Mouse (Mus musculus) layer of hippocampus, adult 8-10 months (tissue): ENCODE measurements around the gene Mxra8. TPM values are rescaled to one million over a fixed set of nuclear protein-coding genes. Genes with fewer than 3 reads are reported as not detected.

Experiments
- DNase-seq, 2 experiments: peaks; one replicate each; pipeline ENCODE4 v3.0.0; 2022; ENCODE audit warnings: low spot score in 2 of 2
- total RNA-seq, 4 experiments: library from RNA; stranded (reverse); gene quantifications; 2 replicates each; pipeline ENCODE4 v1.2.4; 2022

Gene Mxra8
- total RNA-seq, 4 experiments from 2014 or later, result 7.4 to 10.9 (median 9.6) TPM

DNA sequence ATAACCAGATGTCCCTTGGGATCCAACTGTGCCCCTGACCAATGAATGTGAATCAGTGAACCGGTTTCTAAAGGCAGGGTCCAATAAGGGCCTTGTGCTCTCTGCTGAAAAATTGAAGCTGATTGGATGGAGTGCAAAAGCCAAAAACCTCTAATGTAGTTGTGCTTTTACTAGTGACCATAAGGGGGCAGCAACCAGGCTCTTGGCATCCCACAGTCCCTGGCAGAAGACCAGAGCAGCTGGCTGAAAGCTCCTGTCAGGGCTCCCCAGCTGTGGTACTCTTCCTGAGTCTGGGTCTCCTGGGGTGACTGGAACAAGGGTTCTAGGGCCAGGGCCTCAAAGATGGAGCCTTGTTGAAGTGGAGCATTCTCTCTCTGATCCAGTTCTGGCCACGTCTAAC, 5.6 kb upstream of the Mxra8 start:
- DNase-seq, result peak; percentile 66 to 70

DNA sequence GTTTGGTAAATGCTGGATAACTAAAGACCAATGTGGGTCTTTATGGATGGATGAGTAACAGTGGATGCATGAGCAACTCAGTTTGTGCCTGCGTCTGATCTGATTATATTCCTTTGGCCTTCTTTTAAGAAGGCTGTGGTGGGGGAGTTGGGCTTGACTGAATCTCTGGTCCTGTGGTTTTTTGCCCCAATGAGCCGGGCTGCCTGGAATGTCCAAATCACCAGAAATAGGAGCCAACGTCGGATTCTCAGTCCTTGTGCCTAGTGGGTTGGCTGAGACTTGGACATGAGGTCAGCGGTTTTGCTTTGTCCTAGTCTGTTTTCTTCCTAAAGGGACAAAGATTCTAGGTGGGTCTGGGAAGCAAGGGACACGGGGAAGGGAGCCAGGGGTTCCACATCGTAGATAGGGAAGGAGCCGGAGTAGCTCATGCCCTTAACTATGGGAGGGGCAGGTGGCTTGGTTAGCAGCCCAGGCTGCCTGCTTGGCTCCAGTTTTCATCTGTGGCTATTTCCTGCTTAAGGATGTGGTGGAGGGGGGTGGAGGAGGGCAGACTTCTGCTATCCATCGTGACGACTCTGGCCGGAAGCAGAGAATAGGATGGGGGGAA, 2.0 kb upstream of the Mxra8 start:
- DNase-seq, result no peak

DNA sequence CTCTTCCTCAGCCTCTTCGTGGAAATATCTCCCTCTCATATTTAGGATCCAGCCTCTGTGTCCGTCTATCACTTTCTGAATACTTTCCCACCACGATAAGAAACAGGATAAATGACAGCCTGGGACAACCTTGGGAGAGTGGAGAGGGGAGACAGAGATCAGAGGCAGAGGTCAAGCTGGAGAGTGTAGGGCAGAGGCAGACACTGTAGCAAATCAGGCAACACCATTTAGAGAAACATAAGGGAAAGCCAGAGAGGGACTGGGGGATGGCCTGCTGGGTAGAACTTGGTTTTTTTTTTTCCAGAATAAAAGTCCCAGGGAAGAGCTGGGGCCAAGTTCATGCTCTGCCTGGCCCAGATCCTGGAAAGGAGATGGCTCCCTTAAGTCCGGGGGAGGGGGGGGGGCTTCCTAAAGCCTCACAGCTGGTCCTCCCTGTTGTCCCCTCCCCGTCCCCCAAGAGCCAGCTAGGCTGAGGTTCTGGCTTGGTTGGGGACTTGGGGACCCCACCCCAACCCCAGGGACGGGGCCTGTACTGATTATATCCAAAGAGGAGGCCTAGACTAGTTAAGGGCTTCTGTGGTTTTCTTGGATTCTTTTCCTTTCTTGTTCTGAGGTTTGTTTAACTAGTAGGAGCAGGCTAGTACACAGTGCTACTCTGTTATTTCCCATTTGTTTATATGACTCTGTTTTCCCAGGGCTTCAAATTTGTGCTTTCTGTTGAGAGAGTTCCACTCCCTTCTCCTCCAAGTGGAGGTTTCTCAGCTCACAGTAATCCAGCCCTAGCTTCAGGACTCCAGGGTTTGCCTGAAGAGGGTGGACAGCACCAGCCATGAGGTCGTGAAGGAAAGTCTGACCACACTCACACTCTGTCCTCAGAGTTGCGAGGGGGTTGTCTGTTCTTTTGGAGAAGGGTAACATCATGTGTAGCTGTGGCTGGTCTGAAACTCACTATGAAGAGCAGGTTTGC, 1.0 kb upstream of the Mxra8 start:
- DNase-seq, result no peak

DNA sequence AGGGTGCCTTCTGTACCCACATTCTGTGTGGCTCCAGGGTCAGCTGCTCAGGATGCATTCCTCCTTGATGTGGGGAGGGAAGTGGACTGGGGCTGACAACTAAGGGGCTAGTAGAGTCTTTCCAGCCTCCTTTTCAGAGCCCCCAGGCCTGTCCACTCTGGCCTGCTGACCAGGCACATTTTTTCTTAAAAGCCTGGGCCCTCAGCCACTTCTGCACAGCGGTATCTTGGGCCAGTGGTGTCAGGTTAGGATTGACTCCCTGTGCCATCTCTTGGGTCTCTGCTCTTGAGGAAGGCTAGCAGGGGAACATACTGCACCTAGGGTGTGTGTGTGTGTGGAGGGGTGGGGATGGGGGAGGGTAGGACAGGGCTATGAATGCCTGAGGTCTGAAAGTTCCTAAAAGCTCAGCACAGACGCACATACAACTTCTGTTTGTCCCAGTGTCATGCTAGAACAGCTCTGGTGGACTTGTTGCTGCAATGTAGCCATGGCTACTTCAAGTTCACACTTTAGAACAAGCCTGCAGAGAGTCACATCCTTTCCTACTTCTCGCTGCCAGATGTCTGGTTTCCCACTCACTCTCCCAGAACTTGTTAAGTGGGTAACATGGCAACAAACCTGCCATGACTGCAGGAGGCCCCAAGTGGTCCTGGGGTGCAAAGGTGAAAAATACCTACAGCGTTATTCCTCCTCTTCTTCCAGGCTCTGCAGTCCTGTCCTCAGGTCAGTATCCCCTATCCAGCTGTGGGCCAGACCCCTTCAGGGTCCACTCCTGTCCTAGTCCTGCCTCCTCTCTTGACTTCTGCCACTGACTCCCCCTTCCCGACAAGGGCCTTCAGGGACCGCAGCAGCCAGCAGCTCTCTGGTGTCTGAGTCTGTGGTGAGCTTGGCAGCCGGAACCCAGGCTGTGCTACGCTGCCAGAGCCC, 859 bp downstream of the Mxra8 start:
- DNase-seq, result no peak

DNA sequence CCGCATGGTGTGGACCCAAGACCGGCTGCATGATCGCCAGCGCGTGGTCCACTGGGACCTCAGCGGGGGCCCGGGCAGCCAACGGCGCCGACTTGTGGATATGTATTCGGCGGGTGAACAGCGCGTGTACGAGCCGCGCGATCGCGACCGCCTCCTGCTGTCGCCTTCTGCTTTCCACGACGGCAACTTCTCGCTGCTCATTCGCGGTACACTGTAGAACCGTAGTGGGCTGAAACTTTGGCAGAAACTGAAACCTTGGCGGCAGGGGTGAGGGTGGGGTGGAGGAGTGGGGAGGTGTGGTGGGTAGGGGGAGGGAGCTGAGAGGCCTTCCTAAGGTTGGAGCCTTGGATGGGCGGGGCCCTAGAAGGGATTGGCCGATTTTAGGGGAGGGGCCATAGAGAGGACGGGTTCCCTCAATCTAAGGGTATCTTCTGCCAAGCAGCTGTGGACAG, 1.5 kb downstream of the Mxra8 start:
- no peak for DNase-seq

DNA sequence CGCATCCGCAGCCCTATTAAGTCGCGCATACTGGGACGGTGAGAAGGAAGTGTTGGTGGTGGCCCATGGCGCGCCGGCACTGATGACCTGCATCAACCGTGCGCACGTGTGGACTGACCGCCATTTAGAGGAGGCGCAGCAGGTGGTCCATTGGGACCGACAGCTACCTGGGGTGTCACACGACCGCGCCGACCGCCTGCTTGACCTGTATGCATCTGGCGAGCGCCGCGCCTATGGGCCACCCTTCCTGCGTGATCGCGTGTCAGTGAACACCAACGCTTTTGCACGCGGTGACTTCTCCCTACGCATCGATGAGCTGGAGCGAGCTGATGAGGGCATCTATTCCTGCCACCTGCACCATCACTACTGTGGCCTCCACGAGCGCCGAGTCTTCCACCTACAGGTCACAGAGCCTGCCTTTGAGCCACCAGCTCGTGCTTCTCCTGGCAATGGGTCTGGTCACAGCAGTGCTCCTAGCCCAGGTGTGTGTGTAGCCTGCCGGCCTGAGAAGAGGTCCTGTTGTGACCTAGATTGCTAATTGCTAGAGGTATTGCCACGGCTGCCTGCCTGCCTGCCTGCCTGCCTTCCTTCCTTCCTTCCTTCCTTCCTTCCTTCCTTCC, 2.3 kb downstream of the Mxra8 start:
- no peak for DNase-seq

DNA sequence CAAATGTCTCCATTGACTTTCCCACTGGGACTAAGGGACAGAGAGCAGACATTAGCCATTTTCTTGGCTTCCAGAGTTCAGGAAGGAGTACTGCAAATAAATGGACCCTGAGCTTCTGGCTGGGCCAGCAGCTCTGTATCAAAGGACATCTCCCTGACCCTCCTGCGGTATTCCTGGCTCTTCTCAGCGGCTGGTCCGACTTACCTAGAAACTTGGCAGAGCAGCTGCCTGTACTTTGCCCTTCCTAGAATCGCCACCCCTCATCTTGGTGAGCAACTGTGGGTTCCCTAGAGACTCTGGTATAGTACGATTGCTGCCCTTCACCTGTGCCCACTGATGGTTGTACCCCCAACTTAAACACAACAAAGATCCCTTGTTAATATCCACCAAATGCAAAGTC, 3.8 kb downstream of the Mxra8 start:
- no peak for DNase-seq

DNA sequence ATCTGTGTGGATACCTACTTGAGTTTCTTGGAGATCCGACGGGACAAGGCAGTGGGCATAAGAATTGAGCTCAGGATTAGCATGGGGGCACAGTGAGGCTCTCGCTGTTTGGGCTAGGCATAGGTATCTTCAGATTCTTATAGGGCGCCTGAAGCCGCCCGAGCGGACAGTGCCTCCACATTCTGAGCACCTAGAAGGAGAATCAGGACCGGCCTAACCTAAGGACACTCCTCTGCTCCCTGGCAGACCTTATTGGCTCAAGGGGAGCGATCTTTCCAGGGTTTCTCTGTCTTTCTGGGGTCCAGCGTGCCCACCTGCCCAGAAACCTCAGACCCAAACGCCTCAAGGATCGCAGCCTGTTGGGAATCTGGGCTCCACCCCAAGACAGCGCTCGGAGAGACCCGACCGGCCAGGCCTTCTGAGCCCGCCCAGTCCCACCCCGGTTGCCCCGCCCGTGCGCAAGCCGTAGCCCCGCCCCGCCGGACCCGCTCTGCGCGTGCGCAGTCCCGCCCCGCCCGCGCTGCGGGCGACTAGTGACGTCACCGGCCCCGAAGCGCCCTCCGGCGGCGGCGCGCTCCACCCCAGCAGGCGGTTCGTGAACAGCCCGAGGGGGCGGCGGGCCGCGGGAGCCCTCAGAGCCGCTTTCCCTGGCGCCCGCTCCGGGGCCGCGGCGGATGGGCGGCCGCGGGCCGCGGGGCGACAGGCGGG, 7.5 kb downstream of the Mxra8 start, which contains the start of gene Dvl1:
Gene Dvl1 (plus strand): TSS at position 532 of the 708 bp plus-strand sequence.
- DNase-seq, result peak; percentile 80 to 91

DNA sequence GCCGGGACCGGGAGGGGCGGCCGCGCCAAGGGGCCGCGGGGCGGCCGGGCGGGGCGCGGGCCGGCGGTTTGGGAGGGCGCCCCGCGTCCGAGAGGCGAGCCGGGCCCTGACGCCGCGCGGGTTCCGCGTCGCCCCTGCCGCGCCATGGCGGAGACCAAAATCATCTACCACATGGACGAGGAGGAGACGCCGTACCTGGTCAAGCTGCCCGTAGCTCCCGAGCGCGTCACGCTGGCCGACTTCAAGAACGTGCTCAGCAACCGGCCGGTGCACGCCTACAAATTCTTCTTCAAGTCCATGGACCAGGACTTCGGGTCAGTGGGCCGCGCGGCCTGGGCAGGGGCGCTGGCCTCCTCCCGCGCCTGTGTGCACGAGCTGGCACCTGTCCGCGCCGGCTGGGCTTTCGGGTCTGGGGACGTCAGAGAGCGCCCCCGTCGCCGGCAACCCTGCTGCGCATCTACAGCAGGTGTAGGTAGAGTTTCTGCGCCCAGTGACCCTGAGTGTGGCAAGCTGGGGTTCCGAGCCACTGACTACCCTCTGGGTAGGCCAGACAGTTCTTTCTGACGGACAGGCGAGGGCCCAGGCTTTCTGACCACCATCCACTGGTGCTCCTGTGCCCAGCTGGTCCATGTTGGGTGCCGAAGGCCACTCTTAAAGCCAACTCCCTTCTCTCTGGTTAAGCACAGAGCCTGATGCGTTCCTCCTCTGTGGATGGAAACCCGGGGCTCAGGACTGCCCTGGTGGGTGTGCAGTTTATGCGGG, 8.3 kb downstream of the Mxra8 start:
- DNase-seq, result peak in 1 of 2 experiments; percentile 39

DNA sequence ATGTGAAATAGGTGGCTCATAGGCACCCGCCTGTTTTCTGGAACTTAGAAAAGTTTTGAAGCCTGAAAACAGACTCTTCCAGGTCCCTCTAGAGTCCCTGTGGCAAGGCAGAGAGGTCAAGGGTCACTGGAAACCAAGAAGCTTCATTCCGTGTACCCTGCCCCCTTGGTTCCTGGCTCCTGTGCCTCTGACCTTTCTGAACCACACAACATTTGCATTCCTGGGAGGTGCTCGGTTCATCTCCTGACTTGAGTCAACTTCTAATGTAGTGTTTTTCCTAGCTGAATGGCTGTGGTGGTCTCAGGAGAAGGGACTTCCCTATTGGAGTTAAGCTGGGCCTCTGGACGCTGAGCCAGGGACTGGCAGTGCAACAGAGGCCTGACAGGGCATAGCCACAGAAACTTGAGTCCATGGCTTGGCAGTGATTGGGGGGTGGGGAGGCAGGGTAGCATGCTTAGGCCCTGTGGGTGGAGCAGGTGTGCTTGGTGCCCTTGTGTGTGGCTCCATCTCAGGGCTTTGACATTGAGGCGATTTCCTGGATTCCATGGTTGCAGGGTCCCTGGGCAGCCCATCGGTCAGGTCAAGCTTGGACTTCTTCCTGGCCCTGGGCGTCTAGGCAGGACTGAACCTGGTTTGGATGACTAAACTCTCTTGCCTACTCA, 9.1 kb downstream of the Mxra8 start:
- DNase-seq, result no peak

DNA sequence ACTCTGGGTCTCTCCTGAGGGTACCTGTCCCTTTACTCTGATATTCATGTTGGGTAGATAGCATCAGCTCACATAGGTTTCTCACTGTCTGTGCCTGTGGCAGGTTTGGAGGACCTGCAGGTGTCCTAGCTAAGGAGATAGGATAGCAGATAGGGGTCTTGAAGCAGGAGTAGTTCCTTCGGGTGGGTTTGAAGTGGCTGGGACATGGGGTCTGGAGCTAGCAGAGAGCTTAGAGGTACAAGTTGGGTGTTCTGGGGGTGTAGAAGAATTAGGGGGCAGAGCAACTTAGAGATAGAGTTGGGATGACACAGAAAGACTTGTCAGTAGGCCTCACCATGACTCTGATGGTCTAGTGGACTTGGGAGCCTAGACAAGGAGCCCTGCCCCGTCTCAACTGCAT, 9.9 kb downstream of the Mxra8 start:
- DNase-seq, result no peak

DNA sequence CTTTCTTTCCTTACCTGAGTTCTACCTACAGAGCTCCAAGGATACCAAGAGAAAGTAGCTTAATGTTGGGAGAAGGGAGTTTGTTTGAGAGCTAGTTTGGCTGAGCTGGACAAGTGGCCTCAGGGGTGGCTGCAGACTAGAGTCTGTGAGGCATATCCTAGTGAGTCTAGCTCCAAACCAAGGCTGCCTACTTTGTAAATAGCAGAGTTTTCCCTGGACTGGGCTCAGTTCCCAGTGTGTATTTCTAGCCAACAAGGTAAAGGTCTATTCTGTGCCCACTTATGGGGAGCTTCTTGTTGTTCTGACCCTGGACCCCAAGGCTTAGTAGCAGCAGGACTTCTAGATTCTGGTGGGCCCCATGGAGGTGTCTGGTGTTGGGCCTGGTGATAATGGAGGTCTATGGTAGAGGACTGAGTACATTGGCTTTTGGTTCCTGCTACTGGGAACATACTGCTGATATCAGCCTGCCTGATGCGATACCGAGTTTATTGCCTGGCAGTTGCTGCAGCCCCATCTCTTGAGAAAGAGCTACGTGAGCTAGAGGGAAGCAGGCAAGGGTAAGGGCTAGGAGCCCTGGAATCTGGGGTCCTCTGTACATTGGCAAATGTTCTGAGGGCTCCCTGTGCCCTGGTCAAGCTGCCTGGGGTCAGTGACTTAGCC, 10.4 kb downstream of the Mxra8 start:
- DNase-seq, result no peak

DNA sequence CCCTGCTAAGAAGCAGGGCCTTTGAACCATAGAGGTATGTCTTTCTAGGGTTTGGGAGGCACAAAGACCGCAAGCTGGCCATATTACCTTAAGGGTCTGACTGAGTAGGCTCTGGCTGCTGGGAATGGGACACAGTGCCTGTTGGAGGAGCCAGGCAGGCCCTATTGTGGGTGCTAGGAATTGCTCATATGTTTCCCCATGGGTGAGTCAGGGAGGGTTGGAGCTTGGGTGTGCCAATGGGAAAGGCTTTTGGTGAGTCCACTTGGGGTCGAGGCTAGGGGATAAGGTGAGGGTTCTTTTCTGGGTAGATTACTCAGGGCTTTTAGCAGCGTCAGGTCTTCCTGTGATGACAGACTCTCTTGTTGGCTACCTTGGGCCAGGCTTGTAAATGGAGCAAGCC, 11.9 kb downstream of the Mxra8 start:
- no peak for DNase-seq

DNA sequence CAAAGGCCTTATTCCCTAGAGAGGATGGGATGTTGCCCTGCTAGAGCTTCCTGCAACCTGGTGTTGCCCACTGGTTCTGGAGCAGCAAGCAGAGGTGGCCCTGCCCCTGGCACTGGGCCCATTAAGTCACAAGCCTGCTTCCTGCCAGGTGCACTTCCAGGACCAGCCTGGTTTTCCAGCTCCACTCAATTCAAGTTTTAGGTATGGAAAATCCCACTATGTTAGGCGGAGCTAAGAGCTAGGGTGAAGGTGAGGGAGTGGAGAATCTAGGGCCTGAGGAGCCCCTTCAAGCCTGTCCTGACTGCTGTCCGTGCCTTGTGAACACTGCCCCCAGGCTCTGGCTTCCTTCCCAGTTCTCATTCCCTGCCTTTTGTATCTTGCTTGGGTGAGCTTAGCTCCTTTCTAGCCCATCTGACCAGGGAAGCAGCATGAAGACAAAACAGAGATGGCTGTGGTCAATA, 12.5 kb downstream of the Mxra8 start:
- no peak for DNase-seq

DNA sequence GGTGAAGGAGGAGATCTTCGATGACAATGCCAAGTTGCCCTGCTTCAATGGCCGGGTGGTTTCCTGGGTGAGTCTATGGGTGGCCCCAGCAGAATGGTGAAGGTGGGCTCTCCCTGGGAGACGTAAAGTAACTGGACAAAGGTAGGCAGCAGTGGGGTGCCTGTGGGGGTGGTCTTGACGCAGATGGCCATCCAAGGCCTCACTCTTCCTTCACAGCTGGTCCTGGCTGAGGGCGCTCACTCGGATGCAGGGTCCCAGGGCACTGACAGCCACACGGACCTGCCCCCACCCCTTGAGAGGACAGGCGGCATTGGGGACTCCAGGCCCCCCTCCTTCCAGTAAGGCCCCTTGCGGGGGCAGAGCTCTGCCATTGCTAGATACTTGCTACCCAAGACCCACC, 13.9 kb downstream of the Mxra8 start:
- DNase-seq, result no peak

DNA sequence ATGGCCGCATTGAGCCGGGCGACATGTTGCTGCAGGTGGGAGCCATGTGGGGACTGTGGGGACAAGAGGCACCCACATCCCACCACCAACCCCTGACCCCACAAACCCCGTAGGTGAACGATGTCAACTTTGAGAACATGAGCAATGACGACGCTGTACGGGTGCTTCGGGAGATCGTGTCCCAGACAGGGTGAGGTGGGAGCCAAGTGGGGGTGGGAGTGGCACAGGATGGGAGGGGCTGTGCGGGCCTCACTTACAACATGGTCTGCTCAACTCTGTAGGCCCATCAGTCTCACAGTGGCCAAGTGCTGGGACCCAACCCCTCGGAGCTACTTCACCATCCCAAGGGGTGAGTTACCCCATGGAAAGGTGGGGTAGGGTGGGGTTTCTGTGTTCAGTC, 15.5 kb downstream of the Mxra8 start:
- DNase-seq, result no peak

DNA sequence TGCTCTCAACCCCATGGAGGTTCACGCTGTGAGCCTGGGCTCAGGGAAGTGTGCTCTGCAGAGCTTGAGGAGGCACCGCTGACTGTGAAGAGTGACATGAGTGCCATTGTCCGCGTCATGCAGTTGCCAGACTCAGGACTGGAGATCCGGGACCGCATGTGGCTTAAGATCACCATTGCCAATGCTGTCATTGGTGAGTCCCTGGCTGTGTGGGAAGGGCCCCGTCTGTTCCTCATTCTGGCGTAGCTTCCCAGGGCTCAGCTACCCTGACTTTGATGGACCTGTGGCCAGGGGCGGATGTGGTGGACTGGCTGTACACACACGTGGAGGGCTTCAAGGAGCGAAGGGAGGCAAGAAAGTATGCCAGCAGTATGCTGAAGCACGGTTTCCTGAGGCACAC, 16.6 kb downstream of the Mxra8 start:
- DNase-seq, result no peak

DNA sequence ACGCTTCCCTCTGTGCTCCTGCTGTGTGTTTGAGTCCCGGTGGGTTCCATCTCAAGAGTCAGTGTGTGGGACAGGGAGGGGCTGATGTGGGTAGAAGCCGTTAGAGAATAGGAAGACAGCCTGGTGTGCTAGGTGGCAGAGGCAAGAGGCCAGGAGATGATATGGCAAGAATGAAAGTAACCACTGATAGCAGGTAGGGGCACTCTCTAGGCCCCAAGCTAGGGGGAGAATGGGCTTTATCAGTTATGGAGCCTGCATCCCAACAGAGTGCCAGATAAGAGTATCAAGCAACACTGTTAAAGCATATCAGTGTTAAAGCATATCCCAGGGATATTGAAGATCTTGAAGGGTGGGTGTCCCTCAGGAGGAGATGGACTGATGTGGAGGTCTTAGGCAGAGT, 17.4 kb downstream of the Mxra8 start:
- DNase-seq, result no peak

DNA sequence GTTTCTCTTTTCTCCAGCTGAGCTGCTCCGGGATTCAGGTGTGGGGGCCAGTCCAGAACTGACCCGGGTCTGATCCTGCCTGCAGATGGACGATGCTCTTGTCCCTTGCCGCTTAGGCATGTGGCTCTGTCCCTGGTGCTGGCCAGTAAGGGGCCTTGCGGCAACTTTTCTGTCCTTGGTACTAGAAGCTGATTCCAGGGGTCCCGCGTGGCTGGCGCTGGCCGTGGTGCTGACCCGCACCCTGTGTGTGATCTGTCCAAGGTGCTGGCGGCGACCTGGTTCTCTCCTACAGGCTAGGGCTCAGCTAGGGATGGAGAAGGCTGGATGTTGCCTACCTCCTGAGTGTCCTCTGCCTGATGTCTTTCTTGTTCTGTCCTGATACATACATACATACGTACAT, 19.8 kb downstream of the Mxra8 start:
- no peak for DNase-seq
